Mouse (Mus musculus): ENCODE data around the gene Myh7. TPM values are rescaled to one million over a fixed set of nuclear protein-coding genes. Genes with fewer than 3 reads are reported as not detected.
A peak's percentile ranks its signal among the peaks of the same experiment; 100 is the strongest.

Myh7 gene
- 4.0 and 7.6 TPM in 2 replicates for polyA plus RNA-seq (2015; fragmentation: Nextera tagmentation; extraction: Ambion mirVana)

DNA sequence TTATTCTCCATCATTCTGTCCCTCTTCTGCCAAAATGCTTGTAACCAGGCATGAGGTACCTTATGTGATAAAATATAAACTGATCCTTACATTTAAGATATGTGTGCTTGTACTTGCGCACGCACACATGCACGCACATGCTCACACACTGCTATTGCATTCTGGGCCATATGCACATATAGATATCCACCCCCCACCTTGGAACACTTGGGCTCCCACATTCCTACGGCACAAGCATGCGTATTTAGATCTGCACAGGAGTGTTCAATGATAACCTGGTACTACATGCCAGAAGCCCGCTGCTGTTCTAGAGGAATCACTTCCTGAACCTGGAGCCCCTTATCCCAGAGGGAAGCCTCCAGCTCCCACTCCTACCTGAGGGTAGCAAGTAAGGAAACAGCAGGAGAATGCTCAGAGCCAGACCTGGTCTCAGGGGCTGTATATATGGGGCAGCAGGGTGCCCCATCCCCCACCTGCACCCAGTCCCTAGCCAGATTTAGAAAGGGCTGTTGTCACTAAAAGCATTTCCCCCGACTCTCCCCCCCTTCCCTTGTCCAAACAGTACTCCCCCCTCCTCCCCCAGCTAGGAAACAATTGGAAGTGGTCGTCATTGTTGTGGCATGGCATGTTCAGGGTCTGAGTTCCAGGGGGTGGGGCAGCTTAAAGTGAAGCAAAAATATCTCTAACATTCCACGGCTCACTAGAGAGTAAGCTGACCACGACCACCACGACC is at the start of gene Myh7:
TSS of gene Myh7 (minus strand) at position 491 of the 733 bp plus-strand sequence.

DNA sequence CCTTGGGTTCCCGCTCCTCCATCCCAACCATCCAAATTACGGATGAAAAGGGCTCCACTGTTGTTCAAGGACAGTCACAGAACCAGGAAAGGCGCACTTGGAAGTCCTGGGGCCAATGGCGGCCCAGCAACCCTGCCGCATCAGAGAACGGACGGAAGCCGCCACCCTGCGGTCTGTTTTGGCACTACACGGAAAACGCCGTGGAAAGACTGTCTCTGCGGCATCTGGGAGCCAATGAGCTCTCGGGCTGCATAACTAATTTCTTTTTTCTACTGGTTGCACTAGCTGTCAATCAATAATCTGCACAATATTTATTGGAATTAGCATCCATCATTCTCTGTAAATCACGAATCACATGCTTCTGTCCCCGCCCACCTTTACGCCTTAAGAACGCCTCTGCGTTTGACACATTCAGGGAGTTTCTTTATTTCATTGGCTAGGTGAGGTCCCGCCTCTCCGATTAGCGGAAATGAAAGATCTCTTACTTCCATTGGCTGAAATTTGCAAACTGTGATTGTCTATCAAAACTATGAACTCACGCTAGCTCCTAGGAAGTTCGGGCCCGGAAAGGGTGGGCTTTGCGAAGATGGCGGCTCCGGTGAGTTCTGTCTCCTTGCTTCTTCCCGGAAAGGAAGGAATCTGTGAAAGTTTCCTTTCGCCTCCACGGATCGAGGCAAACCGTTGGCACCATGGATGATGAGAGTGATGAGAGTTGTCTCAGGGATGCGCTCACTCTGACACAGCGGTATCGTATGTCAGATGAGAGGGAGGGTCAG is 20.8 kb upstream of the Myh7 start, which contains the start of gene Ngdn:
TSS of gene Ngdn (plus strand) at position 464 of the 776 bp plus-strand sequence.

DNA sequence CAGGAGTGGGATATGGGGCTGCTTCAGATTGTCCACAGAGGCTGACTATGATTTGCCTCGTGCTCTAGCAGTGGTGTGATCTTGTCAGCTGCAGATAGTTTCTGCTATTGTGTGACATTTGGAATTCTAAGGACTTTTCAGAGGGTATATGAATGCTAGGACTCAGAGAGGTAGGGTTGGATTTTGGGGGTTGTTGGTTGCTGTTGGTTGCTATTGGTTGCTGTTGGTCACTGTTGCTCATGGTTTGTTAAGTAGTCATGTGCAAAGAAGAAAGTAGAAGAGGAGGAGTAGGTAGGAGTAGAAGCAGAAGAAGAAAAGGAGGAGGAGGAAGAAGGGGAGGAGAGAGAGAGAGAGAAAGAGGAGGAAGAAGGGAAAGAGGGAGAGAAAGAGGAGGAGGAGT is 17.8 kb downstream of the Myh7 start, which contains the start of gene Gm17428:
TSS of gene Gm17428 (plus strand) at position 301 of the 400 bp plus-strand sequence.

DNA sequence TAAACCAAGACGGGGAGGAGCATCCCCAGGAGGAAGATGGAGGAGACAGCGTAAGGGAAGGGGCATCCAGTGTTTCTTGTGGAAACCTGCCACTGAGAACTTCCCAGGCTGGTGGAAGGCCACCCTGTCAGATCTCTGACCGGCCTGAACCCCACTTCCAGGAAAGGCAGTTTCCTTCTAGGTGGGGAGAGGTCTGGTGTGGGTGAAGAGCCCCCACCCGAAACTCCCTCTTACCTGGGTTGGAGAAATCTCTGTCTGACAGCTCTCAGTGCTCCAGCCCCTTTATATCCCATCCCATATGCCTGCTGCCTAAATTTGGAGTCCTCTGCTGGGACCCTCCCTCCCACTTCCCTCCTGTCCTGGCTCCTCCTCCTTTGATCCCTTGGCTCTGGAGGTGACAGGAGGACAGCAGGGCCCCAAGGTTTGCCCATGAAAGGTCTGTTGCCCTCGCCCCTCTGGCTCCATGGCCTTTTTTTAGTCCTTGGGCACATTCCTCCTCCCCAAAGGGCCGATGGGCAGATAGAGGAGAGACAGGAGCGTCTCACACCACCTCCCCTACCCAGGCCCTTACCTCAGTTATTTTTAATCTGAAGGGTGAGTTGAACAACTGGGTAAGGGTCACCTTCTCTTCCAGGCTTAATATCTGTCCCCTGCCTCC is 28.0 kb downstream of the Myh7 start, which contains the start of gene Myh6:
TSS of gene Myh6 (minus strand) at position 608 of the 658 bp plus-strand sequence.

DNA sequence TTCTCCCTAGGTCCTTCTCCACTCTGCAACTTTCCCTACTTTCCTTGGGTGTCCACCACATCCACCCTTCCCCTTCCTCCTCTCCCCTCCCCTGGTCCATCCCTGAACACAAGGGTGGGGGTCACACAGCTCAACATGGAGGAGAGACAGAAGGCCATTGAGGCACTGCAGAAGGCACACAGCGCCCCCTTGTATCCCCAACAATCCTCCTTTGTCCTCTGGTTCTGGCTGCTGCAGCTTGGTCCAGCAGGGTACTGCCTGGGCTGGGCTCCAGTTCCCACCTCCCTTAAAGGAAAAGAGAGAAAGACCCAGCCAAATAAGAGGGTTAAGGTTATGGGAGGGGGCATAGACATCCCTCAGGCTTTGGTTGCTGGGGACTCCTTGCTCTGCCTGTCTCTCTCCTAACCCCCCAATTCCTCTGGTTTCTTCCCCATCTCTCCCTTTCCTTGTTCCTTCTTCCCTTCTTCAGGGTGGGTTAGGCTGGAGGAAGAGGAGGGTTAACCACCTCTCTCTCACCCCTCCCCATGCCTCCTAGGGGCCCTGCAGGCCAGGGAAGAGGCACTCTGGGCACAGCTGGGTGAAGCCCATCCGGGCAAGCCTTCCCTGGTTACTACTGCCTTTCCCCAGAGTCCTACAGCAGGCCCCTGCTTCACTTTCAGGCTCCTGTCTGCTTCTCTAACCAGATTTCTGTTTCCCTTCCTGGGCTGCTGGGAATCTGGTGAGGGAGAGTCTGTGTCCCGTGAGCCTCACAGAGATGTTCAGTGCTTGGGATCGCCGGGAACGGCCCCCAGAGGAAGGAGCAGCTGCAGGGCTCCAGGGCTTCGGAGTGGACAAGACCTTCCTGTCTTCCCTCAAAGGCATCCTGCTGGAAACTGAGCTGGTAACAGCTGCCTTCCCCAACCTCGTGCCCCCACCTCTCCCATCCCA is 58.3 kb downstream of the Myh7 start, which contains the start of gene Cmtm5:
TSS of gene Cmtm5 (plus strand) at position 358 of the 927 bp plus-strand sequence.

DNA sequence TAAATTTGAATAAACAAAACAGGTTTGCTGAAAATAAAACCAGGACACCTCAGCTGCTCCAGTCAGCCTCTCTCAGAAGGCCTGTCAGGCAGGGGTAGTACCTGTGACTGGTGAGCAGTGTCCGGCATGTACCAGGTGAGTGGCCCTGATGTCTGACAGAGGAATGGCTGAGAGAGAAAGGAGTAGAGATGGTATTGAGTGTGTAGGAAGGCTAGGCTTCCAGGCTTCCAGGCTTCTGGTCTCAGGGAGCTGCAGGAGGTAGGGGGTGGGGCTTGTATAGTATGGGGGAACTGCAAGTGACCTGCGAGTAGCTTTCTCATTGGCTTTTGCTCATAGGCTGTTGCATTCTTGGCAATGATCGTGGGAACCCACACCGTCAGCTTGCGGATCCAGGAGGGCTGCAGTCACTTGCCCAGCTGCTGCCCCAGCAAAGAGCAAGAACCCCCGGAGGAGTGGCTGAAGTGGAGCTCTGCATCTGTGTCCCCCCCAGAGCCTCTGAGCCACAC is 61.7 kb downstream of the Myh7 start, which contains the start of gene Il25:
TSS of gene Il25 (plus strand) at position 51 of the 506 bp plus-strand sequence.

DNA sequence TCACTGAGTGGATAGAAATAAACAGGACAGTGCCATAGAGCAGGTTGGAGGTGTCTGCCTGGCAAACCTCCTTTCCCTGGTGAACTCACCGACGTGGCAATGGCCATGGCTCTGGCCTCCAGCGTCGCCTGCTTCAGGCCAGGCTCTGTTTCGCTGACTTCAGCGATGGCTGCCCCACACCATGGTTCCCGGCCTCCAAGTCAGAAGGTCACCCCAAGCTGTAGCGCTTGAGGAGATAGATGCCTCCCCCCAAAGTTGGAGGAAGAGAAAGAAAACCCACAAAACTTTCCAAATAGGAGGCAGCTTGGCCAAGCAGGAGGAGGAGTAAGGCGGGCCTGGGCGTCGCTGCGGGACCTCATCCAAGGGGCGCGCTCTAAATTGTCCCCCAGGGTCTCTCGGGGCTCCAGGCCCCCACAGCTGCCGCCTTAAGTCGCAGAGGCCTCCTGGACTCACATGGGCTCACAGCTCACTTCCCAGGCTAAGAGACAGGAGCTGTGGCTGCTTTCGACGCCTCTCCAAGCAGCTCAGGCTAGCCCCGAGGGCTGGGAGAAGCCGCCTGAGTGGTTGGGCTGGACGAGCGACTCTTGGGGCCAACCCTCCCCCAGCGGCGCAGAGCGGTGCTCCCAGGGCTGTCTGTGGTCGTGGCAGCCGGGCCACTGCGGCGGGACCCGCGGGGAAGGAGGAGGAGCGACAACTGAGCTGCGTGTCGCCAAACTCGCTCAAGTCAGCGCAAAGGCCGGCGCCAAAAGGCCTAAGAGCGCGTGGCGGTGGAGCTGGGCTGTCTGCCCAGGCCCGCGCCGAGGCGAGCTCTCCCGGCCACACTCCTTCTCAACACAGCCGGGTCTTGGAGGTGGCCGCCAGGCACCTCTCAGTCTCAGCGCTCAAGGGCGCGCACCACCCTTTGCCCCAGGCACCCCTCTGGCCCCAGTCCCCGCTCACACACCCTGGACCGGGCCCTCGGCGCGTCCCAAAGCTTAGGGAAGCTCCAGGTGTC is 68.8 kb downstream of the Myh7 start, which contains the start of gene Efs:
TSS of gene Efs (minus strand) at position 778 of the 994 bp plus-strand sequence.

MicroRNAs within 50 kb of the gene (microRNA counts, 519-probe panel; counts per million panel counts)
- microRNA mmu-miR-208a = 2,776 counts per million, percentile 39 among the panel's probes with 10 or more counts
- microRNA mmu-miR-208b = 2,722 counts per million, percentile 38 among the panel's probes with 10 or more counts

Small RNA genes within 50 kb of the gene (microRNA-seq; reads per million reads assigned to microRNA genes)
- 42.3 reads per million, percentile 37 among the genes with 10 or more reads in this experiment for gene Mir208a
- 169 reads per million, percentile 53 among the genes with 10 or more reads in this experiment for gene Mir208b

Other genes with a start within 250 kb of the Myh7 start
- gene Slc7a8, start 212.7 kb downstream of the Myh7 start, polyA plus RNA-seq (2015; fragmentation: Nextera tagmentation; extraction: Ambion mirVana) = 12.7 and 14.8 TPM in 2 replicates
- not detected in 2 replicates for gene Rnf212b, start 180.5 kb downstream of the Myh7 start, polyA plus RNA-seq (2015; fragmentation: Nextera tagmentation; extraction: Ambion mirVana)
- 4.1 and 5.4 TPM in 2 replicates for gene Homez, start 123.7 kb downstream of the Myh7 start, polyA plus RNA-seq (2015; fragmentation: Nextera tagmentation; extraction: Ambion mirVana)
- 0.62 and 1.3 TPM in 2 replicates for gene Ppp1r3e, start 117.1 kb downstream of the Myh7 start, polyA plus RNA-seq (2015; fragmentation: Nextera tagmentation; extraction: Ambion mirVana)
- gene Bcl2l2, start 111.2 kb downstream of the Myh7 start, polyA plus RNA-seq (2015; fragmentation: Nextera tagmentation; extraction: Ambion mirVana) = 4.2 and 4.4 TPM in 2 replicates
- 0.26 and 0.69 TPM in 2 replicates for gene Gm20521, start 111.2 kb downstream of the Myh7 start, polyA plus RNA-seq (2015; fragmentation: Nextera tagmentation; extraction: Ambion mirVana)
- gene Pabpn1, start 102.1 kb downstream of the Myh7 start, polyA plus RNA-seq (2015; fragmentation: Nextera tagmentation; extraction: Ambion mirVana) = 46.7 and 52.4 TPM in 2 replicates
- gene Slc22a17, start 81.5 kb downstream of the Myh7 start, polyA plus RNA-seq (2015; fragmentation: Nextera tagmentation; extraction: Ambion mirVana) = 14.4 and 15.9 TPM in 2 replicates
- gene Efs, start 68.5 kb downstream of the Myh7 start, polyA plus RNA-seq (2015; fragmentation: Nextera tagmentation; extraction: Ambion mirVana) = 12.7 and 14.5 TPM in 2 replicates
- gene Il25, start 61.9 kb downstream of the Myh7 start, polyA plus RNA-seq (2015; fragmentation: Nextera tagmentation; extraction: Ambion mirVana) = not detected in 2 replicates
- 0.82 and 0.99 TPM in 2 replicates for gene Cmtm5, start 58.4 kb downstream of the Myh7 start, polyA plus RNA-seq (2015; fragmentation: Nextera tagmentation; extraction: Ambion mirVana)
- gene Myh6, start 27.7 kb downstream of the Myh7 start, polyA plus RNA-seq (2015; fragmentation: Nextera tagmentation; extraction: Ambion mirVana) = 2.6 and 2.9 TPM in 2 replicates
- not detected in 2 replicates for gene Gm17428, start 17.7 kb downstream of the Myh7 start, polyA plus RNA-seq (2015; fragmentation: Nextera tagmentation; extraction: Ambion mirVana)
- 54.0 and 55.3 TPM in 2 replicates for gene Ngdn, start 20.8 kb upstream of the Myh7 start, polyA plus RNA-seq (2015; fragmentation: Nextera tagmentation; extraction: Ambion mirVana)
- 0.49 and 0.51 TPM in 2 replicates for gene Zfhx2, start 97.7 kb upstream of the Myh7 start, polyA plus RNA-seq (2015; fragmentation: Nextera tagmentation; extraction: Ambion mirVana)
- 11.9 and 13.8 TPM in 2 replicates for gene Thtpa, start 100.2 kb upstream of the Myh7 start, polyA plus RNA-seq (2015; fragmentation: Nextera tagmentation; extraction: Ambion mirVana)
- 13.1 and 15.8 TPM in 2 replicates for gene Ap1g2, start 112.0 kb upstream of the Myh7 start, polyA plus RNA-seq (2015; fragmentation: Nextera tagmentation; extraction: Ambion mirVana)
- 0.75 and 0.77 TPM in 2 replicates for gene Jph4, start 122.3 kb upstream of the Myh7 start, polyA plus RNA-seq (2015; fragmentation: Nextera tagmentation; extraction: Ambion mirVana)
- gene Dhrs2, start 227.4 kb upstream of the Myh7 start, polyA plus RNA-seq (2015; fragmentation: Nextera tagmentation; extraction: Ambion mirVana) = not detected in 2 replicates